Mouse (Mus musculus): Measurements from ENCODE around the gene Uba52.

- TF ChIP-seq EP300 (IDR thresholded peaks at IDR 0.05; ENCODE audit: low read depth) (no peak), CTCF (IDR thresholded peaks at IDR 0.05; ENCODE audit: low read depth) (no peak)
These were observed 22.4 kb downstream of the Uba52 start for GRCm38 (mm10) chr8:70487993-70488796.

All from liver, postnatal 0 days (tissue).